Mouse (Mus musculus): ENCODE measurements around the gene Spag7.

DNA sequence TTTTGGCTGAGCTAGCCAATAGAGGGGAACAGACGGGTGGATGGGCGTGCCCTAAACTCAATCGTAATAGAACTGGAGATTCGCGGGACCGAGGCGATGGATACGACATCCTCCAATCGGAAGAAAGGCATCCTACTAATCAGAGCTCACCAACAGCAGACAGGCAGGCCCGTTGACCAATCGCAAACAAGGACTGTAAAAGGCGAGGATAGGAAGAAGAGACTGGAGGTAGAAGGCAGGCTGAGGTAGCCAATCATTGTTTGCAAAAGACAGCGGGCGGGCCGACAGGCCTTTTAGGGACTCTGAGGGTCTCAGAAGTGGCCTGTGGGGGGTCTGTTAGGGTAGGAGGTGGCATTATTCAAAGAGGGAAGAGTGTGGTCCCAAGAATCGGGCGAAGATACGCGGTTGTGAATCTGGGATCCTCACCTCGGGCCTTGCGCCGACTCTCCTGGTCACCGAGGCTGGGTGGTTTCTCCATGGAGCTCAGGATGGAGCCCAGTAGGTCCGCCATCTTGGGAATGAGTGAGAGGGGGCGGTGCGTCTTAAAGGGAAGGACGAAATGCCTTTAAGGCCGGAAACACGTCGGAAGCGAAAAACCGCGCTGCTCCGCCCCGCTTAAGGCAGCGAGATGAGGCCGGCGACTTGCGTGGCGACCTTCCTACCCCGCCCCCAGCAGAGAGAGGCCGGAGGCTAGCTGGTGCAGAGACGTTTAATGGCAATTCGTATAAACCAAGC is at the start of gene Spag7:
- TF ChIP-seq CTCF (IDR thresholded peaks at IDR 0.05; ENCODE audit: borderline replicate concordance, control insufficient read depth, extremely low read depth, insufficient read depth, low read length, poor library complexity) = no peak
- peak; percentile 53; the same call in 1 of the 2 replicates for TF ChIP-seq POLR2A (IDR thresholded peaks at IDR 0.05; ENCODE audit: control insufficient read depth, extremely low read depth, insufficient read depth, low read length, poor library complexity)

Measured in thymus, adult 2 months (tissue).